Mouse (Mus musculus): ENCODE results near the gene Adra2a.

Gene Adra2a

GRCm38 (mm10) chr19:54043851-54044250, at the start of gene Adra2a:
Gene Adra2a, plus strand, starts transcription at chr19:54044151.
- 74% methylated on average over 5 of the region's 5 CpGs for WGBS

- 86% methylated on average over 1 of the region's 1 CpGs for WGBS
Observed at GRCm38 (mm10) chr19:53994276-53994675, 49.7 kb upstream of the Adra2a start.

GRCm38 (mm10) chr19:54010973-54011372, 33.0 kb upstream of the Adra2a start:
- 59% methylated on average over 4 of the region's 4 CpGs for WGBS

GRCm38 (mm10) chr19:54014999-54015398, 29.0 kb upstream of the Adra2a start:
- 95% methylated on average over 5 of the region's 5 CpGs for WGBS

GRCm38 (mm10) chr19:54015503-54015902, 28.4 kb upstream of the Adra2a start:
- WGBS: 97% methylated on average over 5 of the region's 5 CpGs

GRCm38 (mm10) chr19:54035100-54035499, 8.9 kb upstream of the Adra2a start:
- WGBS: 73% methylated on average over 6 of the region's 6 CpGs

GRCm38 (mm10) chr19:54039441-54039840, 4.5 kb upstream of the Adra2a start:
- WGBS: 69% methylated on average over 7 of the region's 7 CpGs

GRCm38 (mm10) chr19:54040356-54041028, 3.5 kb upstream of the Adra2a start:
- WGBS: 66% methylated on average over 4 of the region's 4 CpGs

GRCm38 (mm10) chr19:54041029-54041367, 3.0 kb upstream of the Adra2a start:
- 32% methylated on average over 5 of the region's 5 CpGs for WGBS

GRCm38 (mm10) chr19:54044507-54045371, 788 bp downstream of the Adra2a start:
- under 1% methylated on average over 59 of the region's 59 CpGs for WGBS

- 1% methylated on average over 29 of the region's 29 CpGs for WGBS
Observed at GRCm38 (mm10) chr19:54045412-54045811, 1.5 kb downstream of the Adra2a start.

- 2% methylated on average over 55 of the region's 55 CpGs for WGBS
Observed at GRCm38 (mm10) chr19:54045931-54046683, 2.2 kb downstream of the Adra2a start.

- WGBS: 2% methylated on average over 46 of the region's 46 CpGs
Observed at GRCm38 (mm10) chr19:54046684-54047070, 2.7 kb downstream of the Adra2a start.

GRCm38 (mm10) chr19:54047386-54048050, 3.6 kb downstream of the Adra2a start:
- WGBS: 20% methylated on average over 27 of the region's 27 CpGs

- 43% methylated on average over 13 of the region's 13 CpGs for WGBS
Observed at GRCm38 (mm10) chr19:54048161-54048885, 4.4 kb downstream of the Adra2a start.

- WGBS: 64% methylated on average over 4 of the region's 4 CpGs
Observed at GRCm38 (mm10) chr19:54051651-54052050, 7.7 kb downstream of the Adra2a start.

GRCm38 (mm10) chr19:54055845-54056244, 11.9 kb downstream of the Adra2a start:
- 68% methylated on average over 5 of the region's 5 CpGs for WGBS

GRCm38 (mm10) chr19:54068447-54068846, 24.5 kb downstream of the Adra2a start:
- WGBS: 94% methylated on average over 7 of the region's 7 CpGs

- WGBS: 85% methylated on average over 5 of the region's 5 CpGs
Observed at GRCm38 (mm10) chr19:54070521-54070920, 26.6 kb downstream of the Adra2a start.

- WGBS: 82% methylated on average over 5 of the region's 5 CpGs
Observed at GRCm38 (mm10) chr19:54072233-54072800, 28.4 kb downstream of the Adra2a start.
